Mouse (Mus musculus) bone marrow macrophage, adult 2 months (primary cell): Measurements from ENCODE around the gene Zdhhc3.

Experiments used
- CTCF ChIP-seq: IDR thresholded peaks from 2 replicates; pipeline ENCODE4 v1.5.1; 2012; ENCODE audit warnings: low read depth, mild to moderate bottlenecking, low read length, moderate library complexity
- POLR2A ChIP-seq: IDR thresholded peaks from 2 replicates; pipeline ENCODE4 v1.6.1; 2012; ENCODE audit warnings: mild to moderate bottlenecking, low read depth, low read length, borderline replicate concordance

- no peak for TF ChIP-seq CTCF
- TF ChIP-seq POLR2A = no peak
Measured at GRCm38 (mm10) chr9:123115566-123115965, 2.6 kb upstream of the Zdhhc3 start.
